Mouse (Mus musculus) kidney, postnatal 4 days (tissue): ENCODE data around the gene Syt6.
"Not testable (repeated sequence)": the region's sequence is repeated elsewhere in the genome, so short reads cannot be mapped to it uniquely, and the experiment has no call there.

ENCODE experiments used
- DNase-seq, 2 experiments: peaks; one replicate each; pipeline ENCODE4 v3.0.0; 2021; ENCODE audit warnings: mixed read lengths in 2 of 2

The Syt6 gene

DNA sequence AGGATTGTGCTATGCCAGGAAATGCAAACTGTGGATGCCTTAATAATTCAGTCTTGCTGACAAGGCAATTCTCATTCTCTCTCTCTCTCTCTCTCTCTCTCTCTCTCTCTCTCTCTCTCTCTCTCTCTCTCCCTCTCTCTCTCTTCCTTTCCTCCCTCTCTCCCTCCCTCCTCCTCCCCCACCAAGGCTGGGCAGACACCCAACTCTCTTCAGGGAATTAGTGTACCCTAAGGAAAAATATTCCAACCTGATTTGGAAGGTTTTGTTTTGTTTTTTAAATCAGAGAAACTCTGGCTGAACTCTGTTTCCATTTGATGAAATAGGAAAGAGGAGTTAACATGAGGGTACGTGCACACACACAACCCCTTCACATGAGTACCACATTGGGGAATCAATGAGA lies 26.5 kb downstream of the Syt6 start:
- DNase-seq, result peak; percentile 16 to 23

DNA sequence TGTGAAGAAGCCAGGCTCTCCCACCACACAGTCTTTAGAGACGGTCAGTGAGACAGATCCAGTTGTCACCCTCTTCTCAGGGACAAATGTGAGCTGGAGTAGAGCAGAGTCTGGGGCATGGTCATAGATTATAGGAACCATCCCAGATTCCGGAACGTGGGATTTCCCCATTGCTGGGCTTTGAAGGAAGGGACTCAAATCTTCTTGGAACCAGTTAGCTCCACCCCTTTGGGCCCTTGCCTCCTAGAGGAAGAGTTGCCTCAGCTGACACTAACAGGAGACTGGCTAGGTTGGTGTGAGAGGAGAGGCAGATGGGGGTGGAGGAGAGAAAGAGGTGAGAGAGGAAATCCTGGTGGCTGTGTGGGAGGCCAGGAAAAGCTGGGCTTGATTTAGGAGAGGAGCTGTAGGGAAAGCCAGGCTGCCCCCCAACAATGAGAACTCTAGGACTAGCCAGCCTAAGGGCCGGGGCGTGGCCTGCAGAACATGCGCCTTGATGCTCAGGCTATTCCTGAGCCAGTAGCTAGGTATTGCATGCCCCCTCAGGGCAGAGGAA lies 31.1 kb downstream of the Syt6 start:
- DNase-seq, result no peak

DNA sequence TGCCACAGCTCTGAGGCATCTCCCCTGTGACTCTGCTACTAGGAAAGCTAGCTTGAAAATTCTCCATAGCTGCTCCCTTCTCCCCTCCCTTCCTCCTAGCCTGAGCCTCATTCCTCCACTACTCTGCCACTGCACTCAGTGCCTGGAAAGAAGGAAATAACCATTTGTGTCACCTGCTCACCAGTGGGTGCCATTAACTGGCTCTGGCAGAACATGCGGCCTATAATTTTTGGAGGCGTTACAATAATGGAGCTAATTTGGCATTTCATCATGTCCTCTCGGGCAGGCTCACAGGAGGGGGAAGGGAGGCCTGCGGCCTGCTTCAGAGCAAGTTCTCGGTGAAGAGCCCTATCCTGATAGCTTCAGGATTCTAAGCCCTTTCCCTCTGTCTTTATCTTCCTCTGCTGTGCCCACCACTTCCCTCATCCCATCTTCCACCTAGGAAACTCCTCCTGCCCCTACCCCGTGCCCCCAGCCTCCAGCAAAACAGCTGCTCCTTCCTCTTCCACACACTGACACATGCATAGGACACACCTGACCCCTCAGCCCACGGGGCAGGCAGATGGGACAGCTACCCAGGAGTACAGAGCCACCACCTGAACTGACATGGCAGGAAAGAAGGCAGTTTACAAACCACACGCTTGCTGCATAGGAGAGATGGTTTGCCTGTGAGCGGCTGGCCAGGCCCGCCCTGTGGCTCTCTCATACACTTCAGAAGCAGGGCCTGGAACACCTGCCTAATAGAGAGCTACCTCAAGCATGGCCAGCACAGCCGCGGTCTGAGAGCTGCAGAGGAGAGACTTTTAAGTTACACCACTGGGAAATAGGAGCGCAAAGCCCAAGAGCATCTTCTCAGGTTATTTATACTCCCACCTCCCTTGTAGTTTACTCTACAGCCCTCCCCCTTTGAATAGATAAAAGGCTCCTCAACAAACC lies 31.9 kb downstream of the Syt6 start:
- DNase-seq, result no peak

DNA sequence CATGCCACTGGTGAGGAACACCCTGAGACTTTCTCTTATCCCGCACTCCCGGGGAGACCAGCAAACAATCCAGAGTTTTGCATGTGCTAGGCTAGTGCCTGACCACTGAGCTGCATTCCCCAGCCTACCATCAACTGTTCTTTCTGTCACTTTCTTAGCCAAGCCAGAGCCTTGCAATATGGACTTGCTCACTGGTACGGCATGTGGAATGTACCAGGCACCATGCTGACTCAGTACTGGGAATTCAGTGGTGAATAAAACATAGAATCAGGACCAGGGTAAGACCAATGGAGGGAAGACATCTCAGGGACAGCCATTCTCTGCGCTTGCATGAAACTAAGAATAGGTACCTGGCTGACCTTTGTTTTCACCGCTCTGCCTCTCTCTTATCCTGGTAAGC lies 35.2 kb downstream of the Syt6 start:
- no peak for DNase-seq

DNA sequence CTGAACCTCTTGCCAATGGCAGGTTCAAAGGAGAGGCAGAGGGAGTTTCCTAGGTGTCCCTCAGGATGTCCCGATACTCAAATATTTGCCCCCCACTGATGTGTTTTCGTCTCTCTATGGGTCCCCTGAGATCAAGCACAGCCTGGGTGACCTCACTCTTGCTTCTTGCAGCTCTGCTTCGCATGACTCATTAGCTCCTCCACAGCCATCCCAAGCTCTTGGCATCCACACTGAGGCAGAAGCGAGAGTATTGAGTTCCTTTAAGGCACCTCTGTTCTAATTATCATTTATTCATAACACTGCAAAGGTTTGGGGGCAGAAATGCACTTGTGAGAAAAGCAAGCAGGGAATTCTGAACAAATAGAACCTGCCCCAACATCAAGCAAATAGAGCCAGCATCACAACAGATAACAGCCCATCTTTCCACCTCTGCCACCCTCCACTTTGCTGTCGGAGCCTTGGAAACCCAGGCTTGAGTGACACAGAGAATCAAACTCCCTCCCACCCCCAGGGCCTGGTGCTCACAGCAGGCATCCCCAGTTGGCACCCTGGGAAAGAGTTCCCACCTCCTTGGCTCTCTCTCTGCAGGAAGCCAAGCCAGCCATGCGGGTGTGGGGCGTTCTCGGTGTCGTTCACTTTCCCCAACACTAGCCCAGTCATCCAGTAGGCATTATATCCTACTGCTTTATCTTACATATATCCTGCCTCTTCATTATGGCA lies 37.8 kb downstream of the Syt6 start:
- no peak for DNase-seq

DNA sequence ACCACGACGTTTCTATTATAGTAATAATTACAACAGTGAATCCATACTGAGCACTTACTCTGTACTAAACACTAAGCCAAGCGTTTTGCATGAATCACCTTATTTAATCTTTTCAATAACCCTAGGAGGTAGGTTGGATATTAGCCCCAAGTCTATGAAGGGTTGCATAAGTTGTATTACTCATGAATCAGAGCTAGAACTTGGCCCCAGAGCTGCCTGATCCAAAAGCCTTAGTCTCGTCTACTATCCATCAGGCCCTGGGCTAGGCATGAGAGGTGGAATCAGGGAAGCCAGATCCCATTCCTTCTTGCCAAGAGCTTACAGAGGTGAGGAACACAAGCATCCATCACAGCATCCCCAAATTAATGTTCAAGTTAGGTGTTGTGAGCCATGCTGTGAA lies 40.6 kb downstream of the Syt6 start:
- DNase-seq, result no peak

DNA sequence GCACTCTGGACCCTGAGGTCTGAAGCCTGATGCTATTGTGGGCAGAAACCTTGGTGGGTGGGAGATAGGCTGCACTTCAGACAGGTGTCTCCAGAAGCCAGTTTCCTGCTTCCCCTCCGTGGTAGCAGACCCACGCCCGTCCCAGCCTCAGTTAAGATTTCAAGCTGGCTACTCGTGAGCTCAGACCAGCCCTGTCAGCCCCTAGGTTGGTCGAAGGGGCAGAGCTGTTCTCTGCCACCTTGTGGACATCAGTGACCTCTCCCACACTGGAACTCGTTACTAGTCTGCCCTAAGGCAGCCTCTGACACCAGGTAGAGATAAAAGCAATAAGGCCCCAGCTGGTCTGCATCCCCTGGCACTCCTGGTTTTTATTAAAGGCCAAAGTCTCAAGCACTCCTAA lies 42.0 kb downstream of the Syt6 start:
- peak in 1 of 2 experiments; percentile 11 for DNase-seq

DNA sequence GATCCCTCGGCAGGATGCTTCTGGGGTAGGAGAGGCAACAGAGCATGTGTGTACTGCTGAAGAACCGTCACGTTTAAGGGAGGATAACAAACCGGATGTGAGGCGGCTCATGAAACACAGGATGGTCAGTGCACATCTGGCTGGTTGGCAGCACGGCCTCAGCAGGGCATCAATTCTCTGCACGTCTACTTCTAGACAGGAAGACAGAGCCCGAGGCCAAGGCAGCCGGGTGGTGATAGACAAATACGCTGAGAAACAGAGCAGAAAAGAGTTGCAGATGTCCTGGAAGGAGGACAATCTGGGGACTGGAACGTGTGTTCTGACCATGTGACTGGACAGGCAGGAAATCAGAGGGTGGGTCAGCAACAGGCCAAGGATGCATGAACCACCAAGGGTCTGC lies 45.1 kb downstream of the Syt6 start:
- DNase-seq, result no peak

DNA sequence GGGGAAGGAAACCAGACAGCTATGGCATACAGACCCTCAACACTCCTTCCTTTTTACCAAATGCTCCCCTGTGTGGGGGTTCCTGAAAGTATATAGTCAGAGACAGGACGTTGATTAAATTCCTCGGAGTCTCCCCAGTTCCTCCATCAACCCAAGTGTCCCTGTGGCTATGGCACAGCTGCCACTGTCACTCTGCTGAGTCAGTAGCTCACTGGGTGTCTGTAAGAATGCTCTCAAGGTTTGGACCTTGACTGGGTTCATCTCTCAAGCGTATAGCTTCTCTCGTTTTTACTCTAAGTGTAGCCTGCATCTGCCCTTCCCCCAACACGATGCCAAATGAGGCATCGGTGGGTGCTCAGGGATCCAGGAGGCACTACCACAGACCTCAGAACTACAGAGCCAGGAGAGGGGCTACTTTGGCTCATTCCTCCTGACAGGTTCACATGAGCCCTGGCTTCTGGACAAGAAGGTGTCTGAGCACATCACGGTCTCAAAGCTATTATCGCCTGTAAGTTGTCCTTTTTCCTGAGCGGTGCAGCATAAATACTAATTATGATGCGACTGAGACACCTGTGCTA lies 49.0 kb downstream of the Syt6 start:
- no peak for DNase-seq

DNA sequence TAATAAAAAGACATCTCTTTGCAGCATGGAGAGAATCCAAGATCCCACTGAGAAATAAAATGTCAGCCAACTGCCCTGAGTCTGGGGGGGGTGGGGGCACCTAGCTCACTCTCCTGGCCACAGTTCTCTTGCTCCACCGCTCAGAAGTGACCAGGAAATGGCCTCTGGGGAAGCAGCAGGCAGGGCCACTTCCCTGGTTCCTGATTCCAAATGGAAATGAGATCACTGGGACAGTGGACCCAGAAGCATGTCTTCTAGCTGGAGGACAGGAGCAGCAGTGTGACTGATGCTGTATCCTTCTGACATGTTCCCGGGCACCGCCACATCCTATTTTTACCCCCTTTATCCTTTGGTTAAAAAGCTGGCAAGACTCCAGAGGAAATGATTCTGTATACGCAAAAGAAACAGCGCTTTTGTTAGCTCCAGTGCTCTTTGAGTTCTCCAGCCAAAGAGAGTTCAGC lies 49.6 kb downstream of the Syt6 start:
- DNase-seq, result no peak

DNA sequence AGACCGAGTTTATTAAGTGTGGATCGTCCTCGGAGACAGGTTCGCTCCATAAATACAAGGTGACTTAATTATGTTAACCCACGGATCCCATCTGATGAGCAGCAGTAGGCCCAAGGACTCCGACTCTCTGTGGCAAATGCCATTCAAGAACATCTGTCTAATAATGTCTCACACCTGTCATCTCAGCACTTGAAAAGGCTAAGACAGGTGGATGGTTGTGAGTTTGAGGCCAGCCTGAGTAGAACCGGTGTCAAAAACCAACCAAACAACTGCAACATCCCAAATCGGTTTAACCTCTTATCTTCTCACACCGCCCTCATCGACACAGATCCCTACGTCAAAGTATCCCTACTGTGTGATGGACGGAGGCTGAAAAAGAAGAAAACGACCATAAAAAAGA lies 50.1 kb downstream of the Syt6 start:
- no peak for DNase-seq

DNA sequence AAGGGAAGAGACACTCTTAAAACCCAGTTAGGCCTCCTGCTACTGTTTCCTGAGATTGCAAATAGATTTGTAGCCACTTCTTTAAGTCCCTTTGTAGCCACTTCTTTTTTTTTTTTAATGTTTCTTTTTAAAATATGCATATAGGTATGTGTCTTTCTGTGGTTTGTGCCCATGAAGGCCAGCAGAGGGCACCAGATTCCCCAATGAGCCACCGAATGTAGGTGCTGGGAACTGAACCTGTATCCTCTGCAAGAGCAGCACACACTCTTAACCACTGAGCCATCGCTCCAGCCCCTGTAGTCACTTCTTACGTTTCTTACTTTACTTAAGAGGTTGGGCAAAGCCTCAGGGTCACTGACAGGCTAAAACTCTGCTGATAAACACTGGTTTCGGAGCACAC lies 51.5 kb downstream of the Syt6 start:
- DNase-seq, result no peak

DNA sequence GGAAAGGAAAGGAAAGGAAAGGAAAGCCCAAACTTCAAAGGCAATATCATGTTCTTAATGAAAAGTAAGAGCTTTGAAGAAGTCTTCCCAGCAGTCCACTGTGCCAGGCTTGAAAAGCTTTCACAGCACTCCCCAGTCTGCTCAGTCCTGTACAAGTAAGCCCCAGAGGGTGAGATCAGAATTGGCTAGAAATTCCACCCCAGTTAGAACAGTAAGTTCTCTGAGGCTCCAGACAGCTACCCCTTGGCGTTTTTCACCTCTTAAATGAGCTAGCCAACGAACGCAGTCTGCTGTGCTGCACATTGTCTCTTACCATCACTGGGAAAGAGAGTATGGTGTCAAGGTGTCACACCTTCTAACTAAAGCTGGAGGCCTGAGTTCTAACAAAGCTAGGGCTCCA lies 52.6 kb downstream of the Syt6 start:
- DNase-seq, result no peak

DNA sequence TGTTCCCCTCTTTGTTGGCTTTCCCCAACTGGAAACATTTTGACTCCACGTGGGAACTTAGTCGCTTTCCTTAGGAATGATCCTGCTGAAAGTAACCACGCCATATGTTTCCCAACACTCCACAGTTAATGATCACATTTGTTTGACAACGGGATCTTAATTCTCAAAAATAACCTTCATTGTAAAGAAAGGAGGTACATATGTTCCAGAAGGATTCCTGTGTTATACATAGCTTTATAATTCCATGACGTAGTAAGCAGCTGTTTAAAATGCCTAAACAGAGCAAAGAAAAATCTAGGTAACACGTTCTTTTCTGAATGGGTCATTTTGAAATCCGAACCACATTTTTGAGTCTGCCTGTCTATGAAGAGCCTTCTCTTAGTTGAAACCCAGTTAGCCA lies 58.1 kb downstream of the Syt6 start:
- DNase-seq, result no peak

DNA sequence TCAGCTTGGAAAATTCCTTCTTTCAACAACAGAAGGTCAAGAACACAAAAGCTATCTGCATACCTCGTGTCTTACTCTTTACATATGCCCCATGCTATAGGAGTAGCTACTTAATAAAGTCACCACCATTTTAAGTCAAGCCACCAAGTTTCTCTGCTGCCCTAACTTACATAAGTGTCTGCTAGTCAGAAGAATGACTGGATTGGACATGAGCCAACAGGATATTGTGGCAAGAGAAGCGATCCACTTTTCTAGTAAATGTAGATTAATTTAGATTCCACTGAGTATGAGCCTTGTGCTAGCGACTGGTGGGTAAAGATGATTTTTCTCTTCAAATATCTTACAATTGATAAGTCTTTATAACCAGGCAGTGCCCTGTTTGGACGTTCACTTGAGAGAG lies 58.8 kb downstream of the Syt6 start:
- DNase-seq, result no peak

DNA sequence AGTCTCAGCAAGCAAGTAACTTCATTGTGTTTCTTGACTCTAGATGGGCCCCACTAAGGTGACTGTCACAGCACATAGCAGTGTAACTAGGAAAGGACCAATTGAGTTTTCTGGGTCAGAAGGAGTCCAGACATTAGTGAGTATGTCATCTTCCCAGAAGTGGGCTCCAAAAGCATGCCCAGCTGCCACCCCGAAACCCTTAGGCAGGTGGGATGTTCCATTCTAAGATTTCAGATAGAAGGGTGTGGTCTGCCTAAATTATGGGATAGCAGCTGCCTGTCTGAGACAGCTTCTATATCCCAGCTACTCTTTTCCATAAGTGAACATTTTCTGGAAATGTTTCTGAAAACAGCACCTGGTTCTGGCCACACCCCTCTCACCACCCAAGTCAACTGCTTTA lies 59.2 kb downstream of the Syt6 start:
- no peak for DNase-seq

DNA sequence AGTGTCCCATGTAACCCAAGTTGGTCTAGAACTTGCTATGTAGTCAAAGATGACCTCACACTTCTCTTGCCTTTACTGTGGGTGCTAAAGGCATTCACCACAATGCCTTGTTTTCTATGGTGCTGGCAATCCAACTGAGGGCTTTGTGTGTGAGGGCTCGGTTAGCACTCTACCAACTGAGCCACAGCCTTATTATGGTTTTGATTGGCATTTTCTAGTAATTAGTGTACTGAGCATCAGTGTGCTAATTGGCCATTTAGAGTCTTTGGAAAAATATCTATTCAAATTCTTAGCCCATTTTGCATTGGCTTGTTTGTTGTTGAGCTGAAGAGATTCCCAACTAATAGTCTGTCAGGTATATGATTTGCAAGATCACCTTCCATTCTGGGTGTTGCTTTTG lies 62.6 kb downstream of the Syt6 start:
- no peak for DNase-seq

DNA sequence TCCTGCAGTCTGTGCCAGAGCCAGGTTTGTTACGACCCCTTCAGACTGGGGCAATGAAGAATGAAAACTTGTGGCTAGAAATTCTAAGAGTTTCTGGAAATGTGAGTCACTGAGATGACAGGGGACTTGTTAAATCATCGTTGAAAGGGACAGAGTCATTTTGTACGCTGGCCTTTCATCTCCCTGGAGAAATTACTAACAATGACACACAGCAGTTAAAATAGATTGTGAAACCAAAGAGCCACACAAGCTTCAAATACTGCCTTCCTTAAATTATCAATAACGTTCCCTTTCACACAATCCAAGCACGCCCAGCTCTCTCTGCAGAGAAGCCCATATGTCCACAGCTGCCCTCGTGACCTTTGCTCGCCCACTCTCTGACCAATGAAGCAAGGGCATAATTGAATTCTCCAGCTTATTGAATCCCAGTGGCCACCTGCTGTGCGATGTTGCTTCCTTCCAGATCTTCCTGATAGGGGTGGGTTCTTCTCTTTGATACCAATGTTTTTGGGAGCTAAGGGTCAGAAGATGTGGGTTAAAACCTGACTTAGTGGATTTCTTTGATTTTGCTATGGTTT lies 65.3 kb downstream of the Syt6 start:
- DNase-seq, result peak in 1 of 2 experiments; percentile 20

DNA sequence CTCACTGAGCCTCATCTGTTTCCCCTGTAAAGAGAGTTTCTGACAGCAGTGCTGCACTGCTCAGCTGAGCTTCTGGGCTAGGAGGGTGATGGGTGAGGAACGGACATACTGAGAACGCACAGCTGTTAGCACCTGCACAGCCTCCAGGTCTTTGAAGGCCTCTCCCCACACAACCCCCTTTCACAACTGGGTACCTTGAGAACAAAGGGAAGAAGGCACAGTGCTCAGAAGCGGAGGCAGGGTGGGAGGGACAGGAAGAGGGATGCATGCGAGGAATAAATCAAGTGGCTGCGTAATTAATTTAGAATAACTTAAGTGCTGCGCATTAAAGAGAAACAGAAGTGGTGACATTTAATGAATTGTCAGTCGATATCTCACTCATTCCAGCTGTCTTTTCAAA lies 66.3 kb downstream of the Syt6 start:
- DNase-seq, result peak in 1 of 2 experiments; percentile 10

DNA sequence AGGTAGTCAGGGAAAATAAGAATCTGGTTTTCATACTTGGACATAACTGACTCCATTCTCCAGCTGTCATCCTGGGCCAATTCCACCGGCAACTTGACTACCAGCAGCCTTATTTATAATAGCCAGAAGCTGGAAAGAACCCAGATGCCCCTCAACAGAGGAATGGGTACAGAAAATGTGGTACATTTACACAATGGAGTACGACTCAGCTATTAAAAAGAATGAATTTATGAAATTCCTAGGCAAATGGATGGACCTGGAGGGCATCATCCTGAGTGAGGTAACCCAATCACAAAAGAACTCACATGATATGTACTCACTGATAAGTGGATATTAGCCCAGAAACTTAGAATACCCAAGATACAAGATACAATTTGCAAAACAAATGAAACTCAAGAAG lies 70.9 kb downstream of the Syt6 start, which contains the start of gene Atg4a-ps:
Atg4a-ps (minus strand) TSS at position 101 of the 400 bp plus-strand sequence.
- DNase-seq, result not testable (repeated sequence)

DNA sequence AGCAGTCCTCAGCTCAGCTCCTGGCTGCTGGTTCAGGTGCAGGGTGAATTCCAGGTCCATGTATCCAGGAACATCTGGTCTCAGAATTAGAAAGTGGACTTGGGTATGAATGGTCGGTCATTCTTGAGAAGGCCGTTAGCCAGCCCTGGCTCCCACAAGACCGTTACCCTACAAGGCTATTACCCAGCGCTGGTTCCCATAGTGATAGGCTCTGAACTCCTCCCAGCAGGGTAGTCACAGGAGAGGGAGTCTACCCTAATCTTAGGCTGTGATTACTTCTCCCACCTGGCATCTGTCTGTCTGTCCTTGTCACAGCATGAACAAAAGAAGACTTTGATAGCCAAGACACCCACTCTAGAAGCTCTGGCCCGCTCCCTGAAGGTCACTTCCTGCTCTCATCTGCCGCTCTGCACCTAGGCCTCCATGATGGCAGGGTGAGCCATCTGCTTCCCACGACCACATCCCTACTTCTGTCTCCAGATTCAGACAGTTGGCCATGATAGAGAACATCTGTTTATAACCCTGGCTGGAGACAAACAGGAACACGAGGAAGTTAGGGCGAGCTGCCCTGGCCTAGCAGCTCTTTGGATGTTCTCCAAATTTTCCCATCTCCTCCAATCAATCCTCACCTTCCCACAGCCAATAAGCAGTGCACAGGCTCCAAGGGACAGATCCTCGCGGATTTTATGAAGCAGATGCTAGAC lies 72.3 kb downstream of the Syt6 start:
- no peak for DNase-seq

DNA sequence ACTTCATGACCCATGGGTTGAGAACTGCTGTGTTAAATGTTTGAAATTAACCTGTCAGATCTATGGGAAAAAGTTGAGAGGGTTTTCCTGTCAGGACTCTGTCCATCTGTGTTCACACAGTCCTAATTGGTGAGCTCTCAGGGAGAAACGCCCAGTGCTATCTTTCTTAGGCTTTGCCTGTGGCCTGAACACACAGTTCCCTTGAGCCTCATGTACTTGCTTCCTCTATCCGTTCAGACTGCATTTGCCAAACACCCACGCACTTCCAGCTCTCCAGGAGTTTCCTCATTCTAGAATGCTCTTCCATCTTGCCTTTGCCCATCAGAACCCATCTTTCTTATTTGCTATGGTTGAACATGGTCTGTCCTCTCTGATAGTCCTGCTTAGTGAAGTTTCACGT lies 73.5 kb downstream of the Syt6 start:
- no peak for DNase-seq
